In genomic region chr9:67094371-67094770, GRCm38 (mm10) we compare ENCODE assay signal across 11 mouse cellular contexts.
"Had no signal": no experiment of that assay in that cellular context is flagged by ENCODE, and none has a peak within 500 bp of the region (broad histone marks: within the 10 kb centered on the region; RNA-seq: fewer than 3 reads in every experiment).

No protein-coding gene starts in this region.

- ATAC-seq: lung, postnatal 0 days had no signal

- H3K36me3 ChIP-seq: limb, embryonic 10.5 days; neural tube, embryonic 12.5 days had no signal

- H3K9ac ChIP-seq: neural tube, embryonic 12.5 days had no signal

- H3K4me2 ChIP-seq: liver, embryonic 11.5 days; neural tube, embryonic 12.5 days had no signal

- H3K4me1 ChIP-seq: neural tube, embryonic 12.5 days had no signal

- H3K27me3 ChIP-seq: neural tube, embryonic 12.5 days had no signal

- H3K4me3 ChIP-seq: left cerebral cortex, adult 2 months; limb, embryonic 10.5 days; neural tube, embryonic 12.5 days had no signal

- DNase-seq: kidney, adult 11 months; kidney, postnatal 10 days; kidney, postnatal 4 days; lung, postnatal 36 days; midbrain, embryonic 14.5 days; spleen, adult 18-20 months had no signal

- H3K9me3 ChIP-seq: limb, embryonic 10.5 days; neural tube, embryonic 12.5 days had no signal

- H3K27ac ChIP-seq: left cerebral cortex, adult 2 months; limb, embryonic 10.5 days; neural tube, embryonic 12.5 days had no signal
